Mouse (Mus musculus) stomach, postnatal 0 days (tissue): Measurements from ENCODE around the gene Pla2g4a.

Experiments used
- CTCF ChIP-seq: IDR thresholded peaks from 2 replicates; pipeline ENCODE4 v1.5.1; 2016; ENCODE audit warnings: antibody characterized with exemption, low read depth, mild to moderate bottlenecking, moderate library complexity
- EP300 ChIP-seq: optimal IDR thresholded peaks from 2 replicates; pipeline ENCODE3; 2016; ENCODE audit warnings: antibody characterized with exemption

GRCm38 (mm10) chr1:149946993-149947392, 14.1 kb downstream of the Pla2g4a start:
- TF ChIP-seq CTCF (no peak), EP300 (no peak)
